Mouse (Mus musculus) cerebellum, adult 11-12 months (tissue): ENCODE results near the gene Itgb8.

Experiments used
- DNase-seq: peaks from one replicate; pipeline ENCODE4 v3.0.0; 2022

Gene Itgb8

GRCm38 (mm10) chr12:119207464-119207801, 31.2 kb downstream of the Itgb8 start:
- DNase-seq = no peak

- no peak for DNase-seq
Measured at GRCm38 (mm10) chr12:119206711-119207463, 31.7 kb downstream of the Itgb8 start.

DNA sequence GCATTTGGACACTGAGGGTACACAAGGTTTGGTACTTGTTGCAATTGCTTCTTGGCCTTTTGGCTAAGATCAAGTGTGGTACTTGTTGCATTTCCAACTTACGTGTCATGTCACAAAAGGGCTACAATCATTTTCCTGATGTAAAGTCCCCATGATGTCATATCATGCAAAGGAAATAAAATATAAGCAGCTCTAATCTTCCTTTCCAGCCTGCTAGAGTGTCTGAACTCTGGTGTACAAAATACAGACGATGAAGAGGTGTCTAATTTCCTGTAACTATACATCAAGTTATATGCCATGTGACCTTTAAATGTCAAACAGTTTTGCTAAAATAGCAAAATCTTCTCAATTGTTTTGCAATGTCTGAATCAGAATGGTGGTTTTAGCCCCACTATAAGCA, 34.2 kb downstream of the Itgb8 start:
- no peak for DNase-seq

- DNase-seq = no peak
Measured at GRCm38 (mm10) chr12:119202766-119203165, 35.8 kb downstream of the Itgb8 start.

GRCm38 (mm10) chr12:119195145-119195544, 43.5 kb downstream of the Itgb8 start:
- no peak for DNase-seq

- no peak for DNase-seq
Measured at GRCm38 (mm10) chr12:119189814-119190213, 48.8 kb downstream of the Itgb8 start.

DNA sequence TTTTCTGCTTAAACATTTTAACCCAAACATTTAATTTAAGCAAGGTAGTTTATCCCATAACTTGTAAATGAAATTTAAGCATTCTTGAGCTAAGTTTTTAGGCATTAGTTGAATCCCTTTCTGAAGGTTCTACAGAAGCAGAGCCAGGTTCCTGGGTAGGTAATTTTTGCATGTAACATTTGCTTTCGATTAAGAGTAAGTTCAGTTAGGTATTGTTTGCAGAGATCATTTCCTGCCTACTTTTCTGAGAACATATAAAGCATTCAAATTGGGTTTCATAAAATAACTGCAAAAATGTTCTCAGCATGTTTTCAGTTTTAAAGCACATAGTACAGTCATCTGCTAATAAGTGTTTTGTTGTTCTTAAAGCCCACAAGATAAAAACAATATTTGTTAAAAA, 53.2 kb downstream of the Itgb8 start:
- DNase-seq = no peak

- no peak for DNase-seq
Measured at GRCm38 (mm10) chr12:119182215-119182924, 56.2 kb downstream of the Itgb8 start.

- no peak for DNase-seq
Measured at GRCm38 (mm10) chr12:119176017-119176416, 62.6 kb downstream of the Itgb8 start.

- no peak for DNase-seq
Measured at GRCm38 (mm10) chr12:119169828-119170539, 68.6 kb downstream of the Itgb8 start.

DNA sequence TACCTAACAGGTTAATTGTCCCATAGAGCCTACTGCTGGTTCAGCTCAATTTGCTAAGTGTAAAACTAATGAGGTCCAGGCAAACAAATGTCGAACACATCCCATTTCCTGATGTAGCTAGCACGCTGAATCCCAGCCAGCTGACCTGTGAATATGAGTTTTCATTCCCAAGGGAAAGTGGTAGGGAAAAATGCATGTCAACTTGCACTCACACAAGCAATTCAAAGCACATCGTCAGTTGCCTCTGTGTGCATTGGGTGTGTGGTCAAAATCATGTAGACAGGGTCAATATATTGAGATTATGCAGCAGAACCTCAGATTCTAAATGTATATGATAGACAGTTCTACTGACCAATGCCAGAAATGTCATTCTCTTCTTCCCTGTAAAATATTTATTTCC, 69.5 kb downstream of the Itgb8 start:
- no peak for DNase-seq

- DNase-seq = no peak
Measured at GRCm38 (mm10) chr12:119165115-119165514, 73.5 kb downstream of the Itgb8 start.

DNA sequence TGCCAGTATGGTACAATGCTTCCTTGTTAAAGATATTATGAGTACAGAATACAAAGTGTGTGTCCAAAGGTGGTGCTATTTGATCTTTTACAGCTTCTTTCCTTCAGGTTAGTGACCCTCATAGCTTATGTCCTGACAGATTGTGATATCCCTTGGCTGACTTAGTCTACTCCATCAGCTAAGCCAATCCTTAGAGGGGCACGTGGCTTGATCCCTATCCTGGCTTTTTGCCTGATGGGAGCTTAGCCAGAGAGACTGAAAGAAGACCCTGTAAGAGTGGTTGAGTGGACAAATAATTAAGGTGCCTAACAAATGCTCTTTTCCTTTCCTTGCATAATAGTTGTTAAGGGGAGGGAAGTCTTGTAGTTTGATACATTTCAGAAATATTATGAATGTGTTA, 73.9 kb downstream of the Itgb8 start:
- no peak for DNase-seq

- peak; percentile 5 for DNase-seq
Measured at GRCm38 (mm10) chr12:119164176-119164575, 74.4 kb downstream of the Itgb8 start.

GRCm38 (mm10) chr12:119160786-119161185, 77.8 kb downstream of the Itgb8 start:
- DNase-seq = no peak

- DNase-seq = no peak
Measured at GRCm38 (mm10) chr12:119159254-119159933, 79.2 kb downstream of the Itgb8 start.

- DNase-seq = no peak
Measured at GRCm38 (mm10) chr12:119157686-119158085, 80.9 kb downstream of the Itgb8 start.

- DNase-seq = no peak
Measured at GRCm38 (mm10) chr12:119157068-119157467, 81.5 kb downstream of the Itgb8 start.

DNA sequence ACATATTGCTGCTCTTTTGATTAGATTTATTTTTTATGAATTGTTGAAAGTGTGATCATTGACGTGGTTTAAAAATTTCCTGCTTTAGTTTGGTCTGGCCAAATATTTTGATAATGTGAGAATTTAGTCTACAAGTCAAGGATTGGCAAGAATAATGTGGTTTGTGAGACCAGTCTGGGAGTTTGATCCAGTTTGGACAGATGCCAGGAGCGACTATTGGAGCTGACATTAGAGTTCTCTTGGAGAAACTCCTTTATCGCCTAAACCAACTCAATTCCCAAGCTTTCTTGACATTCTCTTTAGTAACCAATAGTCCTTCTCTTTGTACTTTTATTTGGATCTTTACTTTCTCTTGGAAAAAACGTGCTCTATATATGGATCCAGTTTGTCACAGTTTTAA, 83.0 kb downstream of the Itgb8 start:
- DNase-seq = no peak

DNA sequence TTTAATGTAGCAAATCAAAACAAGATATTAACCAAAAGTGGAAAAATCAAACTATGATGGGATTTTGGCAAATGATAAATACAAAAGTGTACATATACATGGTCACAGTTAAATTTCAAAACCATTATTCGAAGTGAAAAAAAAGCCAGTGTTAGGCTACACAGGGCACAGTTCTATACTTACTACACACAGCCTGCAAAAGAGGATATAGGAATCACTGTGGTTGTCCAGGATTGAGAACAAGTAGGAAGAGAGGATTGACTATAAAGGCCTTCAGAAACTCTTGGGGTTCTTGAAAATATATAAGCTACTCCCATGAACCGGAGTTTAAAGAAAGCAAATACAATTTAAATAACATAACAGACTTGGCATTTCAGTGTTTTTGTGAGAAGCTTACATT, 87.6 kb downstream of the Itgb8 start:
- no peak for DNase-seq

- DNase-seq = no peak
Measured at GRCm38 (mm10) chr12:119147753-119148152, 90.8 kb downstream of the Itgb8 start.

DNA sequence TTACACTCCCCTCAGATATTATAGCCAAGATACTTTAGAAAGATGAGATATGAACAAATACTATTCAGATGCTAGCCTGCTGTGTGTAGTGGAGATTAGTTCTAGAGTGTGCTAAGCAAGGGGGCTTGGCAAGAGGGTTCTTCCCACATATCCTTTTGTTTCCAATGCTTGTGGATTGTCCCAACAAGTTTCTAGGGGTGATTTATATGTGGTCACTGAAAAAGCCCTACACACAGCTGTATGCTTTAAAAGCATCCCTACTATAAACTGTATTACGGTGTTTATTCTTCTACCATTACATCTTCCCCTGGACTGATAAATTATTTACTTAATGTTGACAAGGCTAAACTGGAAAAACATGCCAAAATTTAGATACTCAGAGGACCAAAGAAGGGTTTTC, 92.6 kb downstream of the Itgb8 start:
- DNase-seq = no peak

- DNase-seq = no peak
Measured at GRCm38 (mm10) chr12:119137946-119138345, 100.7 kb downstream of the Itgb8 start.
